Mouse (Mus musculus) CD4-positive naive resting alpha-beta T cell, adult 76 days (primary cell): Measurements from ENCODE around the gene Hsf3. TPM values are rescaled to one million over a fixed set of nuclear protein-coding genes. Genes with fewer than 3 reads are reported as not detected.

Experiments used
- total RNA-seq: library from RNA; stranded (reverse); gene quantifications from one replicate; pipeline ENCODE4 v1.2.4, GENCODE M21; 2023

Gene Hsf3
- not detected for total RNA-seq

DNA sequence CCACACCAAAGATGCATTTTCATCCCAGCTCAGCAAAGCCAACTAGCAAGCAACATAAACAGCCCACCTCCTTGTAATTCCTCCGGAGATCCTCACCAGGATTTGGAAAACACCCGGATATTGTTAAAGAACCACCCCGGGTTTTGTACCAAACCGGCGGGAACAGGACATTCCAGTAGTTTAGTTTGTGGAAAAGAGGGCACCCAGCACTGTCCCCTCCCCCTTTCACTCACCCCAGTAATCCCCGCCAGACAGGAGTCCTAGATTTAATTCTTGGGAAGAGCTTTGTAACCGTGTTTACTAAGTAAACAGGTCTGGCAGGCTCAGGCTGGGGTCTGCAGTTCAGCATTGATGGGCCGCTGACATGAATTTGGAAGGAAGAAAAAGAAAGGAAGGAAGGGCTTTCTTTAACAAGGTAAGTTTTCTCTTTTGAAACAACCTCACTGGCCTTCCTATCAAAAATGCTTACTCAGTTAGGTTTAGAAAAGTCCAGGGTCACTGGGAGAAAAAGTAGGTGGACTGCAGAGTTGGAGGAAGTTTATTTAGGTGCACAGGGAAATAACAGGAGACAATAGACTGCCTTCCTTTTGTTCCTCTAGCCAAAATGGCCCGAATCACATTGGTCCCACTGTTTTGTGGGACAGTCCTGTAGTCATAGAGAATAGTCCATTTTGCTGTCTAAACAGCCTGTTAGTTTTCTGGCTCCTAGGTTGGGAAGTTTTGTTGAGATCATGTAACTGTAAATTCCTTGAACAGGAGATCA is at the start of gene Hsf3:
TSS of gene Hsf3 (minus strand) at position 94 of the 763 bp plus-strand sequence.

GRCm38 (mm10) chrX:96455149-96455548 is 945 bp downstream of the Hsf3 start, which contains the start of gene Heph:
Gene Heph, plus strand, starts transcription at chrX:96455359.

GRCm38 (mm10) chrX:96293338-96293737 is 162.8 kb downstream of the Hsf3 start, which contains the start of gene Vsig4:
Gene Vsig4, minus strand, starts transcription at chrX:96293438.

Other genes starting within 250 kb of the Hsf3 start
- not detected for gene Vsig4, start 162.9 kb downstream of the Hsf3 start, total RNA-seq
- not detected for gene Heph, start 935 bp downstream of the Hsf3 start, total RNA-seq